Mouse (Mus musculus): ENCODE results near the gene Insc.

The Insc gene

GRCm38 (mm10) chr7:114765273-114765672 lies 21.8 kb downstream of the Insc start:
- DNase-seq, result no peak

GRCm38 (mm10) chr7:114766523-114766922 lies 23.0 kb downstream of the Insc start:
- no peak for DNase-seq

GRCm38 (mm10) chr7:114768516-114768915 lies 25.0 kb downstream of the Insc start:
- no peak for DNase-seq

- DNase-seq, result no peak
These were observed 25.5 kb downstream of the Insc start for GRCm38 (mm10) chr7:114769041-114769440.

DNA sequence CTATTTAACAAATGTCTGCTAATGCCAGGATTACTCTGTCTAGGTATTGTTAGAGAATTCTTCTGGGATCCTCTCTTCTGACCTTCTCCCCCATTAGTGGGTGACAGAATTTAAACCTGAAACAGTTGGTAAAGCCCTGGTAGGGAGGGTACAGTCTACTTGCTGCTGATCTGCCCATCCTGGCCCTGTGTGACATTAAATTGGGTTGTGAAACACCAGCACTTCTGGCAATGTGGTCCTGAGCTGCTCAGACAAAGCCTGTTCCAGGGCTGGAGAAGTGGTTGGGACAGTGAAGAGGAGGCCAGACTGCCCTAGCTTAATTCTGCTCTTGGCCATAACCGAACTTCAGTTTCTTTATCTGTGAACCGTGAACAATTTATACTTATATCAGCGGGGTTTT lies 27.1 kb downstream of the Insc start:
- no peak for DNase-seq

DNA sequence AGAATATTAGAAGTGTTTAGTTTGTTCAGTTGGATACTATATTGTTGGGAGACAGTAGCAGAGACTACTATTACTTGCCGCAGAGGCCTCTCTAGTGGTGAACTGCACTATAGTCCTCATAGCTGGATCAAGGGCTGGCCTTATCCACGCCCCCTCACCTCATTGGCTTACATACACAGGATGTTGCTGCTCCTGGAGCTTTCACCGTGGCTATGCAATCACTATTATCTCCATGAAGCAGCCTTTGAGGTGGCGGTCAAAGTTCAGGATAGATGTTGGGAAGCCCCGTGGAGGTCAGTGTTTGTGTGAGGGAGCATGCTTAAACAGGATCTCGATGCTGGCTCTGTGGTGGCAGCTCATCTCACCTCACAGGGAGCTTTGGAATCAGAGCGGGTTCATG lies 28.3 kb downstream of the Insc start:
- DNase-seq, result no peak

DNA sequence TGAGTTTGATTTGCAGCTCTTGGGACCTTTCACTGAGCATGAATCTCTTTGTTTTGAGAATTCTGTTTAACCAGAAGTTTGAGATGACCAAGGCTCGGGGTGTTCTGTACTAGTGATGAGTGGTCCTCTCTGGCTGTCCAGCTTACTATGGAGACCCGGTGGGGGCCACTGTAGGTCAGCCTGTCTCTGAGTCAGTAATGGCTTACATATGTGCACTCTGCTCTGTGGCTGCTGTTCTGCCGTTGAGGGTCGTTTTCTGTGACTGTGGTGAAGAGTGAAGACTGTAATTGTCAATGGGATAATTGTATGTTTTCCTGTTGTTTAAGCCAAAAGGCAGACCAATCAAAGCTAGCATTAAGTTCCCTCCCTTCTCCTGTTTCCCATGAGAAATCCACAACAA lies 30.3 kb downstream of the Insc start:
- DNase-seq, result no peak

- DNase-seq, result no peak
These were observed 32.4 kb downstream of the Insc start for GRCm38 (mm10) chr7:114775856-114776255.

- no peak for DNase-seq
These were observed 34.8 kb downstream of the Insc start for GRCm38 (mm10) chr7:114778156-114778770.

DNA sequence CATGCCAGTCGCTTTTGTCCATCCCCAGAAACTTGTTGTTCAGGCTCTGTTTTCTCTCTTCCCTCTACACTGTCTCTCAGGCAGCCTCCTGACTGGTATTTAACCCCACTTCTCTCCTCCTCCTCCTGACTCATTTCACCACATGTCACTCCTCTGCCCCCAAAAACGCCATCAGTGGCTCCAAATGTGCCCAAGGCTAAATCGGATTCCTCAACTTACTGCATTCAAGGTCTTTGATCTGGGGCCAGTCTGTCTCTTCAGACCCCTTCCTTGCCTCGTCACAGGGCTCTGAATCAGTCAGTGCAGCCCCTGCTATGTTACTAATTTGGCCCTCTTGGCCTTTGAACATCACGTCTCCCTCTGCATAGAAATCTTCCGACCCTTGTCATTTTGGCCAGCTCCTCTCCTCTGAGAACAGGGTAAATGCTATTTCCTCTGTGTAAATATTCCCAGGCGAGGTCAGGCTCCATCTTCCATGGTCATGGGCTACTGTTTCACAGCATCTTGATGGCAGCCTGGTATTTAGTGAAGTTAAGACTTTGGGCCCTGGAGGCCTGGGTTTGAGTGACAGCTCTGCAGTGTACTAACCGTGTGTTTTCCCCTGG lies 35.7 kb downstream of the Insc start:
- DNase-seq, result no peak

DNA sequence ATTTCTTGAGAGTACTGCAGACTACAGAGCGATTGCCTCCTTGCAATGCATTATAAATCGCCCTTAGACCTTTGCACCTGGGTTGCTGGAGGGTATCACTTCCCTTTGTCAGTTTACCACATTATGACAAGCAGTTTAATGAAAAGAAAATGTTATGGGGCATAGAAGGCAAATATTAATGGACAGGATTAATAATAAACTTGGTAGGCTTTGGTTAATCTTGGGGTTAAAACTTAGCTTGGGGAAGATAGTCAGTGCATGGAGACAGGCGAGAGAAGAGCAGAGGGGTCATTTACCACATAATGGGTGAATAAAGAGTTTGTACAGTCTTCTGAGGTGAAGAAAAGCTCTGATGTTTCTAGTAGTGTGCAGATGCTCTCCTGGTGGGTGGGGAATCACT lies 39.8 kb downstream of the Insc start:
- no peak for DNase-seq

GRCm38 (mm10) chr7:114791087-114791486 lies 47.6 kb downstream of the Insc start:
- DNase-seq, result peak; percentile 7

DNA sequence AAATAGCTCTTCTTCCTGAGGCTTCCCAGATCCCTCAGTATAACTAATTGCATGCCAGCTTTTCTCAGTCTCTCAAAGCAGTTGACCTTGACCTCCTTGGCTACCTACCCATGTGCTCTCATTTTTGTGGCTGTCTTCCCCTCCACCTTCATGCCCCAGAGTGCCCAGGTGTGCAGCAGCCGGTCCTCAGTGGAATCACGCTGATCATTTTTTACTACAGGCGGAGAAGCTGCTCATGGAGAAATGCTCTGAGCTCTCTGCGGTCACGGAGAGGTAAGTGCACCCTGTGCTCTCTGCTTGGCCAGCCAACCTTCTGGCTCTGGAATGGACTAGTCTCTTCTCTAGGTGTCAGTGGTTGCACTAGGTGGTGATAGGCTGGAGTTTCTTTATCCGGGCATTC lies 48.5 kb downstream of the Insc start:
- DNase-seq, result peak; percentile 31

DNA sequence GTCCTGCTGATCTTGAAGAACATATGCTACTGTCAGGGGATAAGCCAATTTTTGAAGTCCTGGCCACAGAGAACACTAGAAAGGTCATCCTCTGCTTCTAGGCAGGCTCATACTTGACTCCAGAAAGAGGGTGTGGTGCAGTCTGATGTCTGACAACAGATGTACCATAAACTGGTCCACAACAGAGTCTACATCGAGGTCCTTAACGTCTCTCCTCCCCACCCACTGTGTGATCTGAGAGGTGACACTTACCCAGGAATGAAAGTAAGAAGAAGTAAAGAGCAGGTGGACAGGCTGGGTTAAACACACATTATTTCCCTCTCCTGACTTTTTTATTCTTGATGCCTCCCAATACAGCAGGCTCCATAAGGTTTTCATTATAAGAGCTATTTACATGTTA lies 50.9 kb downstream of the Insc start:
- no peak for DNase-seq

GRCm38 (mm10) chr7:114802576-114802975 lies 59.1 kb downstream of the Insc start:
- no peak for DNase-seq

DNA sequence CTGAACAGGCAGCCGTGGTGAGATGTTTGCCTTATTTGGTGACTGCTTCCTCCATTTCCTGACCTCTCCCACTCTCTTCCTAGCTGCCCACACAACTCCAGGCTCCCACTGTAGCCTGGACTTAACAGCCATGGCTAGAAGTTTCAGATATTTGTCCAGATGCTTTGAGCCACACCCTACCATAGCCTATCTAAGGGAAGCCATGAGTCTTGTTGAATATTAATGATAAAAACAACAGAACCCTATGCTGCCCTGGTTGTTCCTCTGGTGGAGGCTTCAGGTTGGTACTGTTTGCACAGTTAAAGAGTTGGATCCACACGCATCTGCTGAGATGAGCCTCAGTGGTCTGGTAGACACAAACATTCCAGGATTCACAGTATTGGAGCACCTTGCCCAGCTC lies 61.8 kb downstream of the Insc start:
- no peak for DNase-seq

DNA sequence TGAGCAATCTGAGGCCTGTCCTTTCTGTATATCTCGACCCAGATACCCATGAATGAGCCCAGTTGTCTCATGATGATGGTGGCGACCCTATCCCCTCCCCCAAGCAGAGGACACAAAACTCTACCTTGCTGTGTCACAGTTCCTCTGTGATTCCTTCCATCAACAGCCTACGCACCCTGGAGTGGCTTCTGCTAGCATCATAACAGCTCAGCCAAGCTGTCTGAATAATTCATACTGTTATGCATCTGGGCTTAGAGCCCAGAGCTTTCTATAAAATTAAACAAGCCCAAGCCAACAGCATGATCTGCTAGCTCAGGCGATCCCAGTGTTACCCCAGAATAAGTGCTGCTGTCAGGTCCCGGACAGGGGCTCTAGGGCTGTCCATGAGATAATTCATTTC lies 63.8 kb downstream of the Insc start:
- DNase-seq, result no peak

DNA sequence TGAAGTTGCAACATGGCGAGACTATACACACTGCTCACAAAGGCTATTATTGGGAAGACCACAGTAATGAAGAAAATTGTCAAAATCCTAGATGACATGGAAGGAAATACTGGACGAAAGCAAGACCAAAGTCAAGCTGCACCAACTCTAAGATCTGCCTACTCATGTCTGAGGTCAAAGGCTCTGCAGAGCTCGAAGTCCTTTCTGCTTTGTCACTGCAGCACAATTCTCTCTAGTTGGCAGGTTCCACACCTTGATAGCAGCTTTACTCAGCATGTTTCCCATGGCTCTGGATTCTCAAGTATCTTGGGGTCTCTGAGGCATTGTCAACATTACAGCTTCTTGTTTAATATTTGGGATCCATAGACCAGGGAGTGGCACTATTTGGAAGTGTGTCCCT lies 64.8 kb downstream of the Insc start:
- DNase-seq, result no peak

DNA sequence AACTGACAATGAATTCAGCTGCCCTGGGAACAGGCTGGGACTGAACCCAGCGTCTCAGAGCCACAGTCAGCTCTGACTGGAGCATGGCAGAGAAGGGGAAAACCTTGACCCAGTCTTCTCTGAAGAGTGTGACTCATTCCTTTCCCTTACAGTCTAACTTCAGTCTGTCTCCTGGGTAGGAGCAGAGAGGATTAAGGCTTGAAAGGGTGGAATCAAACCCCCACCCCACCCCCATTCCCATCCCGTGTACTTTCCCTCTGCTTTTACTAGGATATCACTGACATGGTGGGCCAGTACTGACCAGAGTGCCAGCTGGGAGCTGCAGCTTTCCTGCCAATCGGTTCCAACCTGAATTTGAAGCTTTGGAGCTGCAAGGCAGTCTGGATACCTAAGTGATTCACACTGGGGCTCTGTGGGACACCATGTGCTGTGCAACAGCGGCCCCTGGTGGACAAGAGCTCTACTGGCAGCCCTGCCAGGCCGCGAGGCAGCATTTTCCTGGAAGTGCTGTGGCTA lies 73.9 kb downstream of the Insc start:
- DNase-seq, result peak; percentile 86

GRCm38 (mm10) chr7:114817879-114818278 lies 74.4 kb downstream of the Insc start:
- no peak for DNase-seq

- no peak for DNase-seq
These were observed 74.9 kb downstream of the Insc start for GRCm38 (mm10) chr7:114818351-114818750.

DNA sequence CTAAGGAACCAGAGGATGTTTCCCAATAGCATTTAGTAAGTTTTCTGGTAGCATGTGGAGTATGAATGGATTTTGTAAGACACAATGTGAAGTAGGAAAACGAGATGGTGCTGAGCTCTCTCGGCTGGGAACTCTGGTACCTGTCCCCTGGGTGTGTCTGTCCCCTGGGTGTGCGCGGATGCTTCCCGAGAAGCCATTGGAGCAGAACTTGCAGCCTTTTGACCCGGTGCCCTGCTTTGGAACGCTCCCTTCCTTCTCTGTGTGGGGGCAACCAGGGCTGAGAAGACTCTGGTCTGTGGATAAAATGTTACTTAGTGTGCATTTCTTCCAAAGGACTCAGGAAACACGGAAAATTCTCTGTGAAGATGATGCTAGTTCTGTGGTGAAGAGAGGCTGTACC lies 75.3 kb downstream of the Insc start:
- no peak for DNase-seq

DNA sequence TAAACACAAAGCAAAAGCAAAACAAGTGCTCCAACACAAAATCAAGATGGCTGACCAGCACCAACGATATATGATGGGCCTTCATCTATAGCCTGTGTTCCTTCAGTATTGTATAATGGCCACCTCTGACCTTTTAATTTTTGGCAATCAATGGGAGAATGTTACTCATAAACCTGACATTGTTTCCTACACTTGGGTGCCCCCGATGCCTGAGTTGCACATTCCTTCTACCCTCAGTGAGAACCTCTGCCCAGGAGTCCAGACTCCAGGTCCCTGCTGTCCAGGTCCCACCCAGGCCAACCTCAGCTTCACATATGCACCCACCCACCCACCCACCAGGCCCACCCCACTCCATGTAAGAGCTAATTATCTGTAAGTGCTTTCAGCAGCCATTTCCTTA lies 79.2 kb downstream of the Insc start:
- peak; percentile 48 for DNase-seq

DNA sequence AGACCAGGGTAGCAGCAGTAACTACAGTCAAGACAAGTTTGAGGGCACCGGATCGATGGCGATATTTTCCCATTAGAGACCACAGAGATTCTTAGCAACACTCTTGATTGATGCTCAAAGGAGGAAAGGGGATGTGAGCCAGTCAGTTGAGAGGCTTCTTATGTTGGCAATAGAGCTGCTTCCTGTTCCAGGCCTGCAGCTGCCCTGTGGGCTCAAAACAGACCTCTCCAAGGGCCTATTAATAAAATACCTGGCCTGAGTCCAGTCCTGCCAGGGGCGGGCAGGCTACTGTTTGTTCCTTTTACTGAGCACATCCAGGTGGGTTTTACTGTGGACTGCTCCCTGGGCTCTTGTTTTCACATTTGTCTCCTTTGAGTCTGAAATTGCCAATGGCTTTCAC lies 83.9 kb downstream of the Insc start:
- DNase-seq, result peak; percentile 14
